Mouse (Mus musculus): ENCODE measurements around the gene Wdr4. TPM values are rescaled to one million over a fixed set of nuclear protein-coding genes. Genes with fewer than 3 reads are reported as not detected.

Wdr4 gene
- polyA plus RNA-seq, 1 experiment from 2014 or later, result 43.8 TPM

DNA sequence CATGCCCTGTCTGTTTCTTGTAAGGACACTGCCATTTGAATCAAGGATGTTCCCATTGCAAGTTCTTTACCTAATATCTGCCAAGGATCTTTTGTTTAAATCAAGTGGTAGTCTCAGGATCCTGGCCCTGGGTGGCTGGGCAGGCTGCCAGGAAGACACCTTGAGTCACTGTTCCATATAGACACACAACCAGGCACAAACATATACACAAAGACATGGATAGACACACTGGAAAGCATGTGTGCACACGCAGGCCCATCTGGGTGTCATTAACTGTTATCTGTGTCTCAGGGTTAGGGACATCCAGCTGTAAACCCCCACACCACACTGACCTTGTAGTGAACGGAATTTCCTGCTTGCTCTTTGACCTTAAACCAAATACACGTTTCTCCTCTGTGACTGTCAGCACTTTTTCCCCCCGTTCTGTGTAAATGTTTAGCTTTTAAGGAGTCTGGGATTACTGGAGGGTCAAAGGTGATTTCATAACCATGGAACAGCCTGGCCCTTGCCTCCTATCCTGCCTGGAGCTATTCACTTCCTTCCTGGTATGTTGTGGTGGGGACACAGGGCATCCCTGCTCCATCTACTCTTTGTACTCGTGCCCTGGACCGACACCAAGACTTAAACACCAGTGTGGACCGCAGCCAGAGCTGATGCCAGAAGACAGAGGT, 74.6 kb downstream of the Wdr4 start:
- H3K4me3 ChIP-seq (replicated peaks; ENCODE audit: low read length), result no peak overlapping the region
- H3K9ac ChIP-seq (replicated peaks; ENCODE audit: low read depth, low read length), result no peak overlapping the region
- no peaks in the 10 kb centered on the region for H3K27me3 ChIP-seq (replicated peaks; ENCODE audit: control insufficient read depth, insufficient read depth, low read length)
- peaks cover 3% of the 10 kb centered on the region for H3K4me1 ChIP-seq (replicated peaks; ENCODE audit: control insufficient read depth, insufficient read depth, low read length)
- WGBS, result 66% methylated on average over 7 of the region's 7 CpGs
- ATAC-seq, result no peak
- no peak overlapping the region for H3K27ac ChIP-seq (ENCODE audit: low read length)
- H3K4me2 ChIP-seq (ENCODE audit: low read length), result no peak overlapping the region
- H3K36me3 ChIP-seq (ENCODE audit: control insufficient read depth, insufficient read depth), result no peaks in the 10 kb centered on the region; the same call in 1 of the 2 replicates
- H3K9me3 ChIP-seq (ENCODE audit: control insufficient read depth, low read length), result no peaks in the 10 kb centered on the region

Small RNA genes lying within 50 kb of the gene (microRNA-seq; reads per million reads assigned to microRNA genes)
- not detected for gene Gm24970

Other genes with a start within 250 kb of the Wdr4 start
- 3.7 and 4.5 TPM in 2 replicates for gene Rsph1, start 242.6 kb downstream of the Wdr4 start, polyA plus RNA-seq (2015; fragmentation: Nextera tagmentation; extraction: Ambion mirVana)
- 9.9 and 14.2 TPM in 2 replicates for gene Slc37a1, start 233.2 kb downstream of the Wdr4 start, polyA plus RNA-seq (2015; fragmentation: Nextera tagmentation; extraction: Ambion mirVana)
- gene Pde9a, start 133.8 kb downstream of the Wdr4 start, polyA plus RNA-seq (2015; fragmentation: Nextera tagmentation; extraction: Ambion mirVana), result 55.6 and 62.2 TPM in 2 replicates
- 294 and 316 TPM in 2 replicates for gene Ndufv3, start 135 bp upstream of the Wdr4 start, polyA plus RNA-seq (2015; fragmentation: Nextera tagmentation; extraction: Ambion mirVana)
- gene Pknox1, start 44.8 kb upstream of the Wdr4 start, polyA plus RNA-seq (2015; fragmentation: Nextera tagmentation; extraction: Ambion mirVana), result 32.2 and 36.0 TPM in 2 replicates
- gene Cbs, start 117.3 kb upstream of the Wdr4 start, polyA plus RNA-seq (2015; fragmentation: Nextera tagmentation; extraction: Ambion mirVana), result 8.7 and 12.9 TPM in 2 replicates
- 266 and 267 TPM in 2 replicates for gene U2af1, start 138.9 kb upstream of the Wdr4 start, polyA plus RNA-seq (2015; fragmentation: Nextera tagmentation; extraction: Ambion mirVana)
- gene Cryaa, start 157.8 kb upstream of the Wdr4 start, polyA plus RNA-seq (2015; fragmentation: Nextera tagmentation; extraction: Ambion mirVana), result not detected in 2 replicates